Mouse (Mus musculus) heart, postnatal 0 days (tissue): ENCODE results near the gene Bcas3.

Experiments
- CTCF ChIP-seq: IDR thresholded peaks from 2 replicates; pipeline ENCODE4 v1.5.1; 2016; ENCODE audit warnings: antibody characterized with exemption, control low read depth, low read depth
- EP300 ChIP-seq: IDR thresholded peaks from 2 replicates; pipeline ENCODE4 v1.6.1; 2016; ENCODE audit warnings: antibody characterized with exemption, low read depth

GRCm38 (mm10) chr11:85734317-85735211 lies 381.6 kb downstream of the Bcas3 start:
- no peak for TF ChIP-seq CTCF
- no peak for TF ChIP-seq EP300
